Mouse (Mus musculus): ENCODE measurements around the gene Kcna1. TPM values are rescaled to one million over a fixed set of nuclear protein-coding genes. Genes with fewer than 3 reads are reported as not detected.

Gene Kcna1
- polyA plus RNA-seq, 1 experiment from 2014 or later = 0.53 TPM

DNA sequence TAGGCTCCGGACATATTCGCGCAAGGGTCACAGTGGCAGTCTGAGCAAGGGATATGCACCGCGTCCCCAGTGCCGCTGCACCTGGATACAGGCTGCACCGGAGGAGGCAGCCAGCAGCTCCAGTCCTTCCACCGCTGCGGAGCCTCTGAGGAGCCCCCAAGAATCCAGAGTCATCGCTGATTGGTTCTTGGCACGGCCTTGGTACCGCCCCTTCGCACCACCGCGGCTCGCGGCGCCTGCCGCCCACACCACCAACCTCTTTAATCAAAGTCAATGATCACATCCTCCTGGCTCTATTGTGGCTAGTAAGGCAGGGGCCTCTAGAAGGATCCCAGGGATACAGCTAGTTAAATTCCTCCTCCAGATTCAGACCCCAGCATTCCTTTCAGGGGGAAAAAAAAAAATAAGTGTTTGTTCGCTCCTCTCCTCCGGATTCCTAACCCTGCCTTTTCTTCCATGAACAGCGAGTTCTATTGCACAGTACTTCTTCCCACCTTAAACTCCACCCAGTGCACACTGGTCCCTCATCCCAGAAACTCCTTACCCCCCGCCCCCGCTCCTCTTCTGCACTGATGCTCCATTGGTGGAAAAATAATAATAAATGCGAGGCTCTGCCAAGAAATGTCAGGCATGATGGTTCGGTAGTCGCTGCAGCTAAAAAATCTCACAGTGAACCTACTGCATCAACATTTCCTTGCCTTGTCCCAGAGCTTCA, 383 bp downstream of the Kcna1 start:
- DNase-seq (ENCODE audit: low spot score) = peak; percentile 84
- no peaks in the 10 kb centered on the region for H3K36me3 ChIP-seq (ENCODE audit: control insufficient read depth, insufficient read depth, low read length)
- peaks cover 49% of the 10 kb centered on the region for H3K27me3 ChIP-seq (ENCODE audit: control insufficient read depth, insufficient read depth, low read length)
- H3K4me1 ChIP-seq (replicated peaks; ENCODE audit: control insufficient read depth, insufficient read depth, low read length) = peaks cover 8% of the 10 kb centered on the region; the same call in 1 of the 2 replicates
- peak overlapping the region; percentile 50 for H3K4me3 ChIP-seq (ENCODE audit: low read depth, low read length)
- no peaks in the 10 kb centered on the region for H3K9me3 ChIP-seq (ENCODE audit: control insufficient read depth, low read length)
- peak overlapping the region; percentile 98 for H3K4me2 ChIP-seq (ENCODE audit: low read depth, low read length, severe bottlenecking)
- peak overlapping the region; percentile 10; the same call in 1 of the 2 replicates for H3K9ac ChIP-seq (ENCODE audit: low read length)
- H3K27ac ChIP-seq (ENCODE audit: low read depth, low read length) = no peak overlapping the region
- WGBS = 2% methylated on average over 27 of the region's 27 CpGs
- peak; percentile 89 for ATAC-seq (replicated peaks; ENCODE audit: low FRiP score)

DNA sequence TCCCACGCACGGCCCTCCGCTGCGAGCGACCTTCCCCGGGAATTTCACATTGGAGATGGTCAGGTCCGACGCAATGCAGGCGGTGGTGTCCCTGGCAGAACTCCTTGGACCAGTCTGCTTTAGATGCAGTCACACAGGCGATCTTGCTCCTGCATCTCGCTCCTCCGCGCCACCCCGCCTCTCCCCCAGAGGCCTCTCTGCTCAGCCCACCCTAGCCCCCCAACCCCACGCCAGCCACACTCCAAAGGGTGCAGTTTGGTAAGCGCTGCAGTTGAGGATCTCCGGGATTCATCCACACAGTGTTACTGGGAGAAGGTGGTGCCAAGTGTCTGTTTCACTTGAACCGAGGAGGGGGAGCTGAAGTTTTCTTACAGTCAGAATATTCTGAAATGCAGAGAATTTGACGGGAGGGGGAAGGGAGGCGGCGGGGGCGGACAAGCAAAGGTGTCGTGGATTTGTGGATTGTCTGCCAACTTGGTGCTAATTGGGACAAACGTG, 1.1 kb downstream of the Kcna1 start:
- under 1% methylated on average over 24 of the region's 24 CpGs for WGBS
- no peaks in the 10 kb centered on the region for H3K9me3 ChIP-seq (ENCODE audit: control insufficient read depth, low read length)
- H3K36me3 ChIP-seq (ENCODE audit: control insufficient read depth, insufficient read depth, low read length) = no peaks in the 10 kb centered on the region
- H3K9ac ChIP-seq (ENCODE audit: low read length) = no peak overlapping the region; the same call in 1 of the 2 replicates
- ATAC-seq (replicated peaks; ENCODE audit: low FRiP score) (peak; percentile 25), DNase-seq (ENCODE audit: low spot score) (peak; percentile 73)
- H3K27ac ChIP-seq (ENCODE audit: low read depth, low read length) = no peak overlapping the region
- peak overlapping the region; percentile 50 for H3K4me3 ChIP-seq (ENCODE audit: low read depth, low read length)
- peaks cover 49% of the 10 kb centered on the region for H3K27me3 ChIP-seq (ENCODE audit: control insufficient read depth, insufficient read depth, low read length)
- peaks cover 8% of the 10 kb centered on the region; the same call in 1 of the 2 replicates for H3K4me1 ChIP-seq (replicated peaks; ENCODE audit: control insufficient read depth, insufficient read depth, low read length)
- peak overlapping the region; percentile 98 for H3K4me2 ChIP-seq (ENCODE audit: low read depth, low read length, severe bottlenecking)

- Histone ChIP-seq H3K9ac (ENCODE audit: low read length) (peak overlapping the region; percentile 37), H3K4me1 (replicated peaks; ENCODE audit: control insufficient read depth, insufficient read depth, low read length) (peaks cover 8% of the 10 kb centered on the region; the same call in 1 of the 2 replicates), H3K36me3 (ENCODE audit: control insufficient read depth, insufficient read depth, low read length) (no peaks in the 10 kb centered on the region), H3K4me2 (ENCODE audit: low read depth, low read length, severe bottlenecking) (peak overlapping the region; percentile 98), H3K27me3 (ENCODE audit: control insufficient read depth, insufficient read depth, low read length) (peaks cover 49% of the 10 kb centered on the region), H3K27ac (ENCODE audit: low read depth, low read length) (no peak overlapping the region), H3K9me3 (ENCODE audit: control insufficient read depth, low read length) (no peaks in the 10 kb centered on the region), H3K4me3 (ENCODE audit: low read depth, low read length) (peak overlapping the region; percentile 50)
- WGBS = under 1% methylated on average over 62 of the region's 66 CpGs
- DNase-seq (ENCODE audit: low spot score) (peak; percentile 79), ATAC-seq (replicated peaks; ENCODE audit: low FRiP score) (peak; percentile 31)
Measured at GRCm38 (mm10) chr6:126644181-126645043, 1.8 kb downstream of the Kcna1 start.

DNA sequence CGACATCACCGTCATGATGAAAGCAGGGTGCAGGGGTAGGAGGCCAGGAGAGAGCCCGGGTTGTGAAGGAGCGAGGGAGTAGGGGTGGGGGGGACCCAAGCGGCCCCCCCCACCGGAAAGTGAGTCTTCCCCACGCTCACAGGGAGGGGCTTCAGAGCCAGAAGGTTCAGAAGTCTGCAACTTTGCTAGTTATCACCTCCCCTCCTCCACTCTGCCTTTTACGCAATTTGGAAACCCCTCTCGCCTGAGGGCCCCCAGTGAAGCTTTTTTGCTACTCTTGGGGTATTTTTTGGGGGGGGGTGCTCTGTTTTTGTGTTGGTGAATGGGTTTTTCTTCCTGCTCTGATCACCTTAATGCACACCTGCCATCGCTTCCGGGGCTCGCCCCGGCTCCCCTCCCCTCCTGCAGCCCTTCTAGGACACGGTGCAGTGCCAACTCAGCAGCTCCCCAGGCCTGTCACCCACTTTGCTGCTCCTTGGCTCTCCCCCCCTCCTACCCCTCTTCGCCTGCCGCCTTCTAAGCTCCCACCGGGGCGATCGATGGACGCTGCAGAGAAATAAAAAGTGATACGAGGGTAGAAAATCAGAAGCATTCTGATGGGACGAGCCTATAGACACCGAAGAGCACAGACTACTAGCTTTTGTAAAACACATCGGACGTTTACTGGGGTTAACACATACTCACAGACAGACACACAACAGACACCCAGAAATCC, 2.7 kb downstream of the Kcna1 start:
- peaks cover 8% of the 10 kb centered on the region; the same call in 1 of the 2 replicates for H3K4me1 ChIP-seq (replicated peaks; ENCODE audit: control insufficient read depth, insufficient read depth, low read length)
- 2% methylated on average over 23 of the region's 25 CpGs for WGBS

DNA sequence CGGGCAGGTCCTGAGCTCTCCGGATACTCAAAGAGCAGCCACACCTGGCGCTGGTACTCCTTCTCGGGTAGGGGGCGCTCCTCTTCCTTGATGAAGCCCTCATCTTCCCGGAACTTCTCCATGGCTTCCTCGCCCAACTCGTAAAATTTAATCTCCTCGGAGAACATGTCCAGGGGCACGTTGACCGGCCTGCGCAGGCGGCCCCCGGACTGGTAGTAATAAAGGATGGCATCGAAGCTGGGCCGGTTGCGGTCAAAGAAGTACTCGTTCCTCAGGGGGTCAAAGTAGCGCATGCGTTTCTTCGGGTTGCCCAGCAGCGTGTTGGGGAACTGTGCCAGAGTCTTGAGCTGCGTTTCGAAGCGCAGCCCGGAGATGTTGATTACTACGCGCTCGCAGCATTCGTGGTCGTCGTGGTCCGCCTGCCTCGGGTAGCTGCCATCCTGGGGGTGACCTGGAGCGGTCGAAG, 3.3 kb downstream of the Kcna1 start:
- ATAC-seq (replicated peaks; ENCODE audit: low FRiP score) (no peak), DNase-seq (ENCODE audit: low spot score) (peak; percentile 70)
- Histone ChIP-seq H3K4me1 (replicated peaks; ENCODE audit: control insufficient read depth, insufficient read depth, low read length) (peaks cover 8% of the 10 kb centered on the region; the same call in 1 of the 2 replicates), H3K27me3 (ENCODE audit: control insufficient read depth, insufficient read depth, low read length) (peaks cover 46% of the 10 kb centered on the region), H3K27ac (ENCODE audit: low read depth, low read length) (no peak overlapping the region), H3K9me3 (ENCODE audit: control insufficient read depth, low read length) (no peaks in the 10 kb centered on the region), H3K4me3 (ENCODE audit: low read depth, low read length) (peak overlapping the region; percentile 50), H3K9ac (ENCODE audit: low read length) (no peak overlapping the region; the same call in 1 of the 2 replicates), H3K36me3 (ENCODE audit: control insufficient read depth, insufficient read depth, low read length) (no peaks in the 10 kb centered on the region), H3K4me2 (ENCODE audit: low read depth, low read length, severe bottlenecking) (peak overlapping the region; percentile 98)
- WGBS = 2% methylated on average over 36 of the region's 36 CpGs

More for the DNA sequence above, 2.7 kb downstream of the Kcna1 start:
- H3K4me2 ChIP-seq (ENCODE audit: low read depth, low read length, severe bottlenecking) = peak overlapping the region; percentile 98
- H3K27ac ChIP-seq (ENCODE audit: low read depth, low read length) = no peak overlapping the region
- no peaks in the 10 kb centered on the region for H3K9me3 ChIP-seq (ENCODE audit: control insufficient read depth, low read length)
- ATAC-seq (replicated peaks; ENCODE audit: low FRiP score) (no peak), DNase-seq (ENCODE audit: low spot score) (no peak)
- peaks cover 49% of the 10 kb centered on the region for H3K27me3 ChIP-seq (ENCODE audit: control insufficient read depth, insufficient read depth, low read length)
- H3K4me3 ChIP-seq (ENCODE audit: low read depth, low read length) = peak overlapping the region; percentile 50
- H3K9ac ChIP-seq (ENCODE audit: low read length) = no peak overlapping the region
- H3K36me3 ChIP-seq (ENCODE audit: control insufficient read depth, insufficient read depth, low read length) = no peaks in the 10 kb centered on the region

DNA sequence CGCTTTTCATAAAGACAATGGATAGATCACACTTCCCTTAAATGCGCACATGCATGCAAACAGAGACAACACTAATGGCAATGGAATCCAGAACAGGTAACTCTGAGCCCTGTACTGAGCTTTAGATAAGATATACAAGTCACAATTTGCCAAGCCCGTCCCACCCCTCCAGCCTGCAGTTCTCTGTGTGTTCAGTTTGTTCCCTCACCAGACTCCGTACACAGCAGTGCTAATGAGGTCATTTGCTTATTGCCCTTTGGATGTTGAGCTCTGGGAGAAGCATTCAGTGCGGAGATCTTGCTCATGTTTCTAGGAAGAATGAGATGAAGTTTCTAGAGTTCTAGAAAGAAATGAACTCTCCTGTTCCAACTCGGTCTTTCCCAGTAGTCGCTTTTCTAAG, 17.7 kb downstream of the Kcna1 start:
- Histone ChIP-seq H3K36me3 (ENCODE audit: control insufficient read depth, insufficient read depth, low read length) (no peaks in the 10 kb centered on the region), H3K4me1 (replicated peaks; ENCODE audit: control insufficient read depth, insufficient read depth, low read length) (no peaks in the 10 kb centered on the region), H3K27ac (ENCODE audit: low read depth, low read length) (no peak overlapping the region), H3K4me3 (ENCODE audit: low read depth, low read length) (no peak overlapping the region), H3K9ac (ENCODE audit: low read length) (no peak overlapping the region), H3K27me3 (ENCODE audit: control insufficient read depth, insufficient read depth, low read length) (no peaks in the 10 kb centered on the region), H3K9me3 (ENCODE audit: control insufficient read depth, low read length) (no peaks in the 10 kb centered on the region), H3K4me2 (ENCODE audit: low read depth, low read length, severe bottlenecking) (no peak overlapping the region)
- DNase-seq (ENCODE audit: low spot score) (no peak), ATAC-seq (replicated peaks; ENCODE audit: low FRiP score) (no peak)
- 79% methylated on average over 7 of the region's 7 CpGs for WGBS

DNA sequence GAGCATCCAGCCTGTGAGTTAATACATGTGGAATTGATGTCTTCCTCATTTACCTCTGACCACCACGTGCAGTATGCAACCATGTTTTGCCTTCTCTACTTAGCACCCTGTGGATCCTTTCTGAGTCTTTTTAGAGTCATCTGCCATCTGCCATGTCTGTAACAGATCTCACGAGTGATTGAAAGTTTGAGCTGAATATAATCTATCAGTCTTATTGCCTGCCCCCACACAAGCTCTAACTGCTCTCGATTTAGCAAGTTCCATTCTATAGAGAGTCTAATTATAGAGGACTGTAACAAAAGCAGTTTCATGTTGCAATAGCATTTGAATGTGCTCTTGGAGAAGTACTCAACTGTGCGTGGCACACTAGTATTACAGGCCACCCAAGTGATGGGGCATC, 27.7 kb downstream of the Kcna1 start:
- no peaks in the 10 kb centered on the region for H3K27me3 ChIP-seq (ENCODE audit: control insufficient read depth, insufficient read depth, low read length)
- no peak overlapping the region for H3K9ac ChIP-seq (ENCODE audit: low read length)
- H3K36me3 ChIP-seq (ENCODE audit: control insufficient read depth, insufficient read depth, low read length) = no peaks in the 10 kb centered on the region
- ATAC-seq (replicated peaks; ENCODE audit: low FRiP score) (no peak), DNase-seq (ENCODE audit: low spot score) (no peak)
- H3K27ac ChIP-seq (ENCODE audit: low read depth, low read length) = no peak overlapping the region
- H3K4me3 ChIP-seq (ENCODE audit: low read depth, low read length) = no peak overlapping the region
- no peaks in the 10 kb centered on the region for H3K4me1 ChIP-seq (replicated peaks; ENCODE audit: control insufficient read depth, insufficient read depth, low read length)
- 79% methylated on average over 4 of the region's 4 CpGs for WGBS
- H3K9me3 ChIP-seq (ENCODE audit: control insufficient read depth, low read length) = no peaks in the 10 kb centered on the region
- no peak overlapping the region for H3K4me2 ChIP-seq (ENCODE audit: low read depth, low read length, severe bottlenecking)

DNA sequence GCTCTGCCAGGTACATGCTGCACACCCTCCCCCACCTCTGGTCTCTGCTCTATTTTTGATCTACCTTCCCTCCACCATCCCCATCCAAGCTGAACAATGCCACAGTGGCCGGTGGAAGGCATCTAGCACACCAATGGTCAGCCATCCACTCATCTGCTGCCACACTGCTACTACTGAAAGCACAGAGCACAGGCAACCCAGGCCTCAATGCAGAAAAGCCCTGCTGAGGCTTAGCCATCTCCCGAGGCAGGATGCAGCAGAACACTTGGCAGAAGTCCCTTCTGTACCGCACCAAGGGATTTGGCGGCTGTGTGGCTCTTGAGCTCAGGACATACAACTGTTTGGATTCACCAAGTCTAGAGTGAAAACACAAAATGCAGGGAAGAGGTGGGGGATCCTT, 35.4 kb downstream of the Kcna1 start:
- Histone ChIP-seq H3K4me3 (ENCODE audit: low read depth, low read length) (no peak overlapping the region), H3K9me3 (ENCODE audit: control insufficient read depth, low read length) (no peaks in the 10 kb centered on the region), H3K27ac (ENCODE audit: low read depth, low read length) (no peak overlapping the region), H3K27me3 (ENCODE audit: control insufficient read depth, insufficient read depth, low read length) (no peaks in the 10 kb centered on the region), H3K36me3 (ENCODE audit: control insufficient read depth, insufficient read depth, low read length) (no peaks in the 10 kb centered on the region), H3K4me1 (replicated peaks; ENCODE audit: control insufficient read depth, insufficient read depth, low read length) (no peaks in the 10 kb centered on the region), H3K9ac (ENCODE audit: low read length) (no peak overlapping the region), H3K4me2 (ENCODE audit: low read depth, low read length, severe bottlenecking) (no peak overlapping the region)
- ATAC-seq (replicated peaks; ENCODE audit: low FRiP score) (no peak), DNase-seq (ENCODE audit: low spot score) (no peak)
- WGBS = 79% methylated on average over 4 of the region's 4 CpGs

Data from forebrain, embryonic 11.5 days (tissue).